Mouse (Mus musculus) spleen, postnatal 10 days (tissue): ENCODE data around the gene Fars2.
"Not testable (repeated sequence)": the region's sequence is repeated elsewhere in the genome, so short reads cannot be mapped to it uniquely, and the experiment has no call there.

Experiments
- DNase-seq, 2 experiments: peaks; one replicate each; pipeline ENCODE4 v3.0.0; 2021 to 2022; ENCODE audit warnings: low spot score in 2 of 2

Fars2 gene

DNA sequence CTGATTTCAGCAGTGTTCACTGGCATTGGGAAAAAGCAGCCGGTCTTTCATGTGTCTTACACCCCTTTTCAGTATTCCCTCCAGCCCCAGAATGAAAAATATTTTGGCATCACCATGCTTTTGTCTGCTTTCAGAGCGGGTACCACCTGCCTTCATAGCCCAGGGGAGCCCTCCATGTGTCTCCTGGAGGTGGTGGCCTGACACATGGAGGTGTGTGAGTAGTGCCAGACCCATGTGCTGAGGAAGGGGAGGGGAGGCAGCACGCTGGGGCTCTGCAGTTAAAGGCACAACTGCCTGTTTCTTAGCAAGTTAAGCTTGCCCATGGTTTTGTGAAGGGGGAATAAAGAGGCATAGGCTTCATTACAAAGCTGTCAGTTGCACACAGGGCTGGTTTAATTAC, 176.3 kb downstream of the Fars2 start:
- DNase-seq, result no peak

GRCm38 (mm10) chr13:36294503-36294902, 177.3 kb downstream of the Fars2 start:
- DNase-seq, result no peak

DNA sequence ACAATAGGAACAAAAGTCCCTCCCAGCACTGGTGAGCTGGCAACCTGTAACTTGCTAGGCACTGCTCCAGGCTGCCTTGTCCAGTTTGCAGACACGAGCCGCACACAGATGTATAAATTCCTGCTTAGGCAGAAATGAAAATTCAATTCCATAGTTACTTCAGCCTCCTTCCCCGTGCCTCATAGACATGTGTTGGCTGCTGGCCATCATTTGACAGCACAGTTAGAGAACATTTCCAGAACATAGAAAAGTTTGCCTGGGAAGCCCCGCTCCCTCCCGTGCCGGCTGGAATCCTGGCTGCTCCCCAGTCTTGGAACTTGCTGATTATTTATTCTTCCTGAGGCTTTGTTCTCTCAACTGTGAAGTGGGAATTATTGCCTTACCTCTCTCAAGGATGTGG, 178.6 kb downstream of the Fars2 start:
- DNase-seq, result no peak

GRCm38 (mm10) chr13:36296574-36296973, 179.4 kb downstream of the Fars2 start:
- no peak for DNase-seq

DNA sequence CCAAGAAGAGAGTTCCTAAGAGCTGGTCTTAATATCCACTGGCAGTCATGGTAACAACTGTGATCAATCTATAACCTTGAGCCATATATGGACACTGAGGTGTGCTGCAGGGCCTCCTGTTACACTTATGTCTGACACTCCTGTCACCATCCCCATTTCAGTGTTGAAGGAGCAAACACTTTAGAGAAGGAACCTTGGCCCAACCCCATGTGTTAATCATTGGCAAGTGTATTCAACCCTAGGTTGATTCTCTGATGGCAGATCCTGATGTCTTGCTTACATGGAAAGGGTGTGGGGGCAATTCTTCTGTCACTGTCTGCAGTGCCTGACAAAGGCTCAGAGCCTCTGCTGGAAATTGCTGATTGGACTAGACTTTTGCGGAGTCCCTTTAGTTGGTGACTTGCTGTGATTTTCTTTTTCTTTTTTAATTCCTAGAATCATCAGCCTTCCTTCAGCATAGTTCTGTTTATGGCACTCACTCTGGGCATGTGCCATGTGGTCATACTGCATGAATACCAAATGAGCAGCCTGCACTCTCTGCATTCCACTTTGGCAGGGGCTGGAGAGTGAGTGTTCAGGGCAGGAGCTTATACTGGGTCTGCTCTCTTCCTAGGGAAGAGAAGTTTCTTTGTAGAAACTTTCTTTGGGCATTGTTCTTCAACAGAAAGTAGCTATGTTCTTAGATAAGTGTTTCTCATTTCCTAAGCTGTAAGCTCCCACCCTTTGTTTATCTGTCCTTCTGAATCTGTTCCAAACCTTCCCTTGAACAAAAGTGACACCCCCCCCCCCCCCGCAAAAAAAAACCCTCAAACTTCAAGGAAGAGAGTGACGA, 181.0 kb downstream of the Fars2 start:
- no peak for DNase-seq

- DNase-seq, result no peak
Measured at GRCm38 (mm10) chr13:36298782-36299031, 181.5 kb downstream of the Fars2 start.

DNA sequence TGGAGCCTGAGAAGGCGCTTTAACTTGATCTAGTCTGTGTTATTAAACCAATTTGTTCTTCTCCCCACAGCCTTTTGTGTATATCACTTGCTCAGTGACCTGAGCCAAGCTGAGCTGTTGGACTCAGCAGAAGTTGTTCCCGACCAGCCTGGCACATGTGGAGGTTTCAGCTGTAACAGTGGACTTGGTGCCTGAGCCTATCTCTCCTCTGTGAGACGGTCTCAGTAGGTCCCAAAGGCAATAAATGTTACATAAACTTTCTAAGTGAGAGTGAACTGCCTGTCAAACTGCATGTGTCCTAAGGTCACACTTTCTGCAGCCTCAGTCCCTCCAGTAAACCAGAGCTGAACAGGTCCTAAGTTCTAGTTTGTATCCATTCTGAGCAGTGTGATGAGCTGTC, 185.6 kb downstream of the Fars2 start:
- DNase-seq, result no peak

- DNase-seq, result no peak
Measured at GRCm38 (mm10) chr13:36305306-36305705, 188.1 kb downstream of the Fars2 start.

DNA sequence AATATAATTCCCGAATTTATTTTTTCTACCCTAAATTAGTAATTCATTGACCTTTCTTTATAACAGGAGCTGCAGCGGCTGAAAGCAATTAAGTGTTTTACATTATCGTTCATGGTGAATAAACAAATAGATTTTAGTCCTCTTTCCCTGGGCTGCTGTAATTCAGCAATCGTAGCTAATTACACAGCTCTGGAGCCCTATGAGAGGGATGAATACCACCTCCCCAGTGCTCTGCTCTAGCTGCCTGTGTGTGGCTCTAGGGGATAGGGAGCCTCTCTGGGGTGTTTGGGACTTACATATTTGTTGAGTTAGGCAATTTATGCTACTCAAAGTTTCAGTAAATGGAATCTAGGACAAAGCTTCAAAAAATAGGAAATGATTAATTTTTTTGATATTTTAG, 190.2 kb downstream of the Fars2 start:
- no peak for DNase-seq

- DNase-seq, result no peak
Measured at GRCm38 (mm10) chr13:36309160-36309559, 191.9 kb downstream of the Fars2 start.

DNA sequence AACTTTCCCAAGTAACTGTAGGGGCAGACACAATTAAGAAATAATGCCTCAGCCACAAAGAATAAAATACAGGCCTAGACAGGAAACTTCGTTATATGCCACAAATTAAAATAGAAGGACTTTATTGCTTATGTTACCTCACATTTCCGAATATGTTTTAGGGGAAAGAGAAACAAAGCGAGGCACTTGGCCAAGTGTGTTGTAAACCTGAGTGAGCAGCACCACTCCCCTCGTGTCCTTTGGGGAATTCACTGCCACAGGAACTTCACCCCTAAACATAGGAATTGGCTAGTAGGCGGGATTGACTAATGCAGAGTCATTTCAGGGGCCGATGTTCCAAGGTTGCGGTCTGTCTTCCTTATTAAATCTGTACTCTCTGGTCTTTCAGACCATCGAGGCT, 197.0 kb downstream of the Fars2 start:
- DNase-seq, result no peak

GRCm38 (mm10) chr13:36314860-36315800, 197.9 kb downstream of the Fars2 start:
- DNase-seq, result no peak

DNA sequence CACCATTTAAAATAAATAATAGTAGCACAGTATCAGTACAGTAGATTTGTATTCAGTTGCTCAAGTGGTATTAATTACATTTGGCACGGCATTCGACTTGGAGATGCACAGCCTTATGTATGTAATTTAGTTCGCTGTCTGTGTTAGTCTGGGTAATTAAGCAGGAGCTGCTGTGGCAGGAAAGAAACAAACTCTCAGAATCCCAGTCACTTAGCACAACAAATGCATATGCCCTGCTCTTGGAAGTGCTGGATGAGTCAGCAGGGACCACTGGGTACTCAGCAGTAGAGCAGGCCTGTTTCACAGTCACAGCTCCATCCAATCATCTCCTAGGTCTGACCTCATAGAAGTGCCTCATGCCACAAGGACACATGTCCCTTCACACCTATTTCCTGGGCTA, 200.6 kb downstream of the Fars2 start:
- DNase-seq, result no peak

DNA sequence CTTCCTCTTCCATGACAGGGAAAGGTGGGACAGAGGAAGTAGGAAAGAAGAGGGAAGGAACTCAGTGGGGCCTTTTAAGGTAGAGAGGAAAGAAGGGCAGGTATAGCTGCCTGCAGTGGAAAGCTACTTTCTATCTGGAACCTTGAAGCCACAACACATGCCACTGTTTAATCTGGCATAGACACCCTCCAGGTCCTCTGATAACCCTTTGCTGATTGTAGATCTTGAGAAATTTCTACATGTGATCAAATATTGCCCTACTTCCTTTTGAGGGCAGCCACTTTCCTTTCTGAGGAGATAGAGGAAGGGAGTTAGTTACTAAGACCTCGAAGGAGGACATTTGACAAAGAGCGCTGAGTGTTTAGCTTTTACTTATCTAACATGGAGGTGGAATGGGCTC, 207.4 kb downstream of the Fars2 start:
- DNase-seq, result no peak

- DNase-seq, result no peak
Measured at GRCm38 (mm10) chr13:36326539-36326938, 209.3 kb downstream of the Fars2 start.

DNA sequence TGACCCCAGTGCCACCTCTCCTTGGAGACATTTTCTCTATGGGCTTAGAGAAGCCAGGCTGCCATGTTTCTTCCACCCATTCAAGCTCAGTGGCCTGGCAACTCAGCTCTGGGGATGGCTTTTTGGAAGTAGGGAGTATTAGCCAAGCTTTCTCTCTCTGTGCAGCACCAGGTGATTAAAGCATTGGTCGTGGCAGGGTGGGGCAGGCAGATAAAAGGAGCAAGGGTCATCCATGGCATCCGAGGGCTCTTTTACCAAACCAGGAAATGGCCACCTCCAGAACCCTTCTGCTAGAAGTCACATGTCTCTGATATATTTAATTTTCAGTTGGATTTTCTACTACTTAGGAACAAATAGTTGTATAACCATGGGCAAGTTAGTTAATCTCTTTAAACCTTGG, 212.7 kb downstream of the Fars2 start:
- no peak for DNase-seq

DNA sequence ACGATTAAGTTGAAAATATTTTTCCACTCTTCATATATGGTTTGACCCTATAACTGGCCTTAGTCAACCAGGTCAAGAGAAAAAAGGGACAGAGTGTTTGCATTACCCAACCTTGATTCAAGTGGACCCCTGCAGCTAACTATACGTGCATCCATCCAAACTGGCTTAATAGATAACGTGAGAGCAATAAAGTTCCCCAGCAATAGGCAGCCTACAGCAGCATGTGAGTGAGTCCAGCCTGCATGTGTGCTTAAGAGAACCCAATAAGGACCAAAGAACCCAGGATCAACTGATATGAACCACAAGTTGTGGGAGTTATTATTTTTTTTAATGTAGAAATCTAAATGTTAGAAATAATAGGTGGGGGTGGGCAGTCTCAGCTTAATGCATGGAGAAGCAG, 213.3 kb downstream of the Fars2 start:
- DNase-seq, result no peak

DNA sequence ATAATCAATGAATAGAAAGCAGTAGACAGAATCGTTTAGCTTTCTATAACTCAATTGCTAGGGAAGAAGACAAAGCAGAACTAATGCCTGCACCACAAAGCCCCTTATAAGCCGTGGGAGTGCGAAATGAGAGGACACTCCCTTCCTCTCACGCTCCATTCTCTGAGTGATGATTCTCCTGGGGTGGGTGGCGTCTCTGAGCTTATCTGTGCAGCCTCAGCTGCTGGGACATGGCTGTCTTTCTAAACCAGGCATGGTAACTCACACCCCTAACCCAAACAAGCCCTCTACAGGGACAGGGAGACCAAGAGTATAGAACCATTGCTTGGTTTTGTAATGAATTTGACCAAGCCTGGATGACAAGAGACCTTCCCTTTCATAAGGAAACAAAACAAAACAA, 217.5 kb downstream of the Fars2 start:
- no peak for DNase-seq

- DNase-seq, result no peak
Measured at GRCm38 (mm10) chr13:36351529-36351928, 234.3 kb downstream of the Fars2 start.

- no peak for DNase-seq
Measured at GRCm38 (mm10) chr13:36357469-36357868, 240.3 kb downstream of the Fars2 start.

DNA sequence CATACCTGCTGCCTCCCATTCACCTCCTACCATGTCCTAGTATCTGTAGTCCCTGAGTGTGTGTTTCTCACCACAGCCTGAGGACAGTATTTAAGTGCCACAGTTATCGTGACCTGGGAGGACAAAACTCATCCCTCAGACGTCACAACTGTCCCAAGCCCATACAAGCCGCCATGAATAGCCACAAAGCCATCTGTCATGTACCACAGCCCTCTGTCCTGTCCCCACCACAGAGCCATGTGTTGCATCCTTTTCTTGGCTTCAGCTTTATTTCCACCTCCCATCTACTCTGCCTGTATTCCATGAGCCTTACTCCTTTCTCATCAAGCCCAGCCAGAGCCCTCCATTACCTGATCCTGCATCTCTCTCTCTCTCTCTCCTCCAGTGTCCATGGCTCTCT, 244.2 kb downstream of the Fars2 start:
- no peak for DNase-seq

GRCm38 (mm10) chr13:36365719-36366118, 248.5 kb downstream of the Fars2 start:
- not testable (repeated sequence) for DNase-seq

DNA sequence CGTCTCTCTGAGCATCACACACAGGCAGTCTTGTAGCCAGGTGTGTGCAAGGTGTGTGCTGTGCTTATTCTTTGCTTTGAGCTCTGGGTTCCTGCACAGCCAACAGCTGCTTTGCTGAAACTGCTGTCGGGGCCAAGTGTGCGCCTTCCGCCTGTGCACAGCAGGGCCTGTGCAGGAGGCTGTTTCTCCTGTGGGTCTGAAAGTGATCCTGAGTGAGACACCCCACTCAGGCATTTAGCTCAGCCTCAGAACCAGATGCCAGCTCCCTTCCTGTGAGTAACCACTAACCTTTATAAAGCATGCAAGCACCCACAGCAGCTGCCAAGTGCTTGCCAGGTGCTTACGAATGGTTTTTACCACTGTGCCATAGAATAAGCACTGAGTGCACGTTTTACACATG, 249.1 kb downstream of the Fars2 start:
- DNase-seq, result no peak
